Mouse (Mus musculus) testis, adult 2 months (tissue): ENCODE measurements around the gene Opcml.

Source experiments
- CTCF ChIP-seq: fragments of 200-500 bp; IDR thresholded peaks from 2 replicates; pipeline ENCODE4 v1.5.1; 2012; ENCODE audit warnings: low read depth, mild to moderate bottlenecking, inconsistent platforms, low read length, moderate library complexity; ENCODE audit not compliant: control insufficient read depth, insufficient read depth, insufficient replicate concordance
- POLR2A ChIP-seq: fragments of 200-500 bp; IDR thresholded peaks from 2 replicates; pipeline ENCODE4 v1.6.1; 2012; ENCODE audit warnings: low read depth, mild to moderate bottlenecking, inconsistent platforms, low read length, moderate library complexity; ENCODE audit not compliant: control insufficient read depth

GRCm38 (mm10) chr9:28558628-28559027, 768.1 kb downstream of the Opcml start:
- TF ChIP-seq CTCF (no peak), POLR2A (no peak)
